Mouse (Mus musculus): ENCODE measurements around the gene D8Ertd738e.
"Not testable (repeated sequence)": the region's sequence is repeated elsewhere in the genome, so short reads cannot be mapped to it uniquely, and the experiment has no call there.

The D8Ertd738e gene

DNA sequence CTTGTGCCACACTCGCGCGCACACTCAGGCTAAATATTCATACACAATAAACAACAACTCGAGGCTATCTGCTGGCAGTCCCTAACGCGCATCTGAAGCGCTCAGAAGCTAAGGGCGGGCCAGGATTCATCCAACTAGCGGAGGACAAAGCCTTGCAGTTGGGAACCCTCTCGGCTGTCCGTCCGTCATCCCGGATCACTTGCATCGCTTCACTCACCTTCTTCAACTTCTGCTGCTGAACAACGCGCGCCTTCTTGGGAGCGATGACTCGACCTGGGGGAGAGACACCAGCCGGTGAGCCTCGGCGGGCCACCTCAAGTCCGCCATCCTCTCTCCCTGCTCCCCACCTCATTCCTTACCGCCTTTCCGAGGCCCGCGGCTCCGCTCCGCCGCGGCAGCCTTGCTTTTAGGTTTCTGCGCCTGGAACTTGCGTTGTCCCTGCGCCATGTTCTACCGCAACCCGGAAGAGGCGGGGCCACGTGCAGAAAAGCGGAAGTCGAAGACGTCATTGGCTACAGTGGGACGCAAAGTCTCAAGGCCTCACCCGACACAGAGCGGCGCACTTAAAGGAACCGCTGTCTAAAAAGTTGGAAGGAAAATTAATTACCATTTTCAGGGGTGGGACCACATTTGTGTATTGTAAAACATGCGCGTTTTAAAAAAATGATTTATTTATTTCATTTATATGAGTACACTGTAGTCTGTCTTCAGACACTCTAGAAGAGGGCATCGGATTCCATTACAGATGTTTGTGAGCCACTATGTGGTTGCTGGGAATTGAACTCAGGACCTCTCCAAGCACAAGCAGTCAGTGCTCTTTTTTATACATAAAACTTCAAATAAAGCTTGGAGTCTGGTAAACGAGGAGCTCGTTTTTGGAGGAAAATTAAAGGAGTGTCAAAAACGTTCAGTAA, at the start of gene D8Ertd738e:
Gene D8Ertd738e (minus strand): TSS at position 463 of the 914 bp plus-strand sequence.
- in situ Hi-C loops (cut with MboI; ENCODE audit: low pct_unique_long_range_greater_than_20kb in 1 of 2, low sequenced_read_pairs in 2 of 2, unreplicated experiment in 1 of 2) = no loop called here

DNA sequence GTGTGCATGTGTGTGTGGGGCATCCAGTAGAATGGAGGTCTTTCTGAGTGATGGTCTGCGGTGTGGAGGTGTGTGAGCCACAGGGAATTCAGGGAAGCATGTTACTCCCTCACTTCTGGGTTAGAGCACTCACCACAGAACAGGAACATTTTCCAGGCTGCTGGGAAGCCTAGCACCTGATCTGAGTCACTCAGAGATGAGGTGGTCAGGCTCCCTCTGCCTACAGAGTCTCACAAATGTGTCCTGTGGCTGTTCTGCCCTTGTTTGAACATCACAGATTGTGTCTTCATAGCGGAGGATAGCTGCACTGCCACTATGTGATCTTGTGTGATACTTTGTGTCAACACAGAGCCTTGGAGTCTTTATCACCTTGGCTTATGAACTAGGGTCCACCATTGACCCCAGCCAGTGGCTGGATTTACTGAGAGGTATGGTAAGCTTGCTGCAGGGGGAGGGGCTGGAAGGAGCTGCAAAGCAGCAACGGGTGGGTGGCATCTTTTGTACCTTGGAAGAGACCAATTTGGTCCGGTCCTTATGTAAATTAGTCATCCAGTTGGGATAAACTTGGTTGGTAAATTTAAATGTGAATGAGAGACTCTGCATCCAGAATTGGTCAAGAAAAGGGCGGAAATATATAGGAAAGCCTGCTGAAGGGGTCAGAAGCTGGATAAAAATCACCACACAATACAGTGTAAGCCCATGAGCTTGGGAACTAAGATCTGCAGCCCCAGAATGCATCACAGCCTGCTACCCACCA, 47.7 kb upstream of the D8Ertd738e start:
- in situ Hi-C loops (cut with MboI; ENCODE audit: low pct_unique_long_range_greater_than_20kb in 1 of 2, low sequenced_read_pairs in 2 of 2, unreplicated experiment in 1 of 2) = no loop called here

DNA sequence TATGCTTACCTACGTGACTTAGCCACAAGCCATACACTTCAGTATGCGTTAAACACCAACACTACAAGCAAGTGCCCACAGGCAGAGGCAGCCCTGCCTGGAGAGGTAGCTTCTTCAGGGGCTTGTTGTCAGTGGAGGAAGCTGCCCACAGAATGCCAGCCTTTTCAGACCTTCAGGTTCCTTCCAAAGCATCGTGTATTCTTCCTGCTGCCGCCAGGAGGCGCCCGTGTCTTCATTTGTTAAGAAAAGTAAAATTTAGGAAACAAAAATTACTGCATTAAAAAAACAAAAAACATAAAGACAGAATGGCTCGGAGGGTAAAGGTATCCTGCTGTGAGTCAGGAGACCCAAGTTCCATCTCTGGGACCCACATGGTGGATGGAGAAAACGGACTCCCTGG, 42.2 kb upstream of the D8Ertd738e start:
- in situ Hi-C loops (cut with MboI; ENCODE audit: low pct_unique_long_range_greater_than_20kb in 1 of 2, low sequenced_read_pairs in 2 of 2, unreplicated experiment in 1 of 2) = loop anchor here (5.0 kb wide), 2 partner anchors 66 to 71 kb away; no protein-coding TSS in a partner anchor

DNA sequence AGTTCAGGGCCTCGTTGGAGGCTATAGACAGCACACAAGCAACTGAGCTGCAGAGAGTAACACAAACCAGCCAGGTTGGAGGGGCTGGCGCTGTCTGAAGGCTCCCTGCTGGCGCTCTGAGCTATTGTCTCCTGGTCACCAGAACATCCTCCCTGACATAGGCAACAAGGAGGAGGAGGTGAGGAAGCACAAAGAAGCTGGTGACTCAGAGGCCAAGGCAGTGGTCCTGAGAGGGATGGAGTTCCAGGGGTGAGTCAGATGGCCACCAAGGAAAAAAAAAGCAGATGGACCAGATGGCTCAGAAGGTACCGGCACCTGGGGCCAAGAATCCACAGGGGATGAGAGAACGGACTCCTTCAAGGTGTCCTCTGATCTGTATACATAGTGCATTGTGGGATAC, 41.6 kb upstream of the D8Ertd738e start:
- in situ Hi-C loops (cut with MboI; ENCODE audit: low pct_unique_long_range_greater_than_20kb in 1 of 2, low sequenced_read_pairs in 2 of 2, unreplicated experiment in 1 of 2) = loop anchor here (5.0 kb wide), 2 partner anchors 66 to 71 kb away; no protein-coding TSS in a partner anchor

DNA sequence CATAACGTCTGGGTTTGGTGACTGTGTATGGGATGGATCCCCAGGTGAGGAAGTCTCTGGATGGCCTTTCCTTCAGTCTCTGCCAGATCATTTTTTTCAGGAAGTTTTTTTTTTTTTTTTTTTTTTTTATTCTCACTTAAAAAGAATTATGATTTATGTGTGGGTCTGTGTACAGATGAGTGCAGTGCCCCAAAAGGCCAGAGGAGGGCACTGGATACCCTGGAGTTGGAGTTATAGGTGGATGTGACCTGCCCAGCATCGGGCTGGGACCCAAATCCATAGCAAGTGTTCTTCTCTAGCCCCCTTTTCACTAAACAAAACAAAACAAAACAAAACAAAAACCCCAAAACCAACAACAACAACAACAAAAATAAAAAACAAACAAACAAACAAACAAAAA, 39.4 kb upstream of the D8Ertd738e start:
- in situ Hi-C loops (cut with MboI; ENCODE audit: low pct_unique_long_range_greater_than_20kb in 1 of 2, low sequenced_read_pairs in 2 of 2, unreplicated experiment in 1 of 2) = no loop called here

DNA sequence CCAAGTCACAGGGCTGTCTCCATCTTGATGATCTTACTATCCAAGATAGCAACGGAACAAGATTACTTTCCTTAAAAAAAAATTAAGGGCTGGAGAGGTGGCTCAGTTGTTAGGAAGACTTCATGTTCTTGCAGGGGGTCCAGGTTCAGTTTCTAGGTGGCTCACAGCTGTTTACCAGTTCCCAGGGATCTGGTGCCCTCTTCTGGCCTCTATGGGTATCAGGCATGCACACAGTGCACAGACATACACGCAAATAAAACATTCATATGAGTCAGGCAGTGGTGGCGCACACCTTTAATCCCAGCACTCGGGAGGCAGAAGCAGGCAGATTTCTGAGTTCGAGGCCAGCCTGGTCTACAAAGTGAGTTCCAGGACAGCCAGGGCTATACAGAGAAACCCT, 36.1 kb upstream of the D8Ertd738e start:
- in situ Hi-C loops (cut with MboI; ENCODE audit: low pct_unique_long_range_greater_than_20kb in 1 of 2, low sequenced_read_pairs in 2 of 2, unreplicated experiment in 1 of 2) = not testable (repeated sequence)

DNA sequence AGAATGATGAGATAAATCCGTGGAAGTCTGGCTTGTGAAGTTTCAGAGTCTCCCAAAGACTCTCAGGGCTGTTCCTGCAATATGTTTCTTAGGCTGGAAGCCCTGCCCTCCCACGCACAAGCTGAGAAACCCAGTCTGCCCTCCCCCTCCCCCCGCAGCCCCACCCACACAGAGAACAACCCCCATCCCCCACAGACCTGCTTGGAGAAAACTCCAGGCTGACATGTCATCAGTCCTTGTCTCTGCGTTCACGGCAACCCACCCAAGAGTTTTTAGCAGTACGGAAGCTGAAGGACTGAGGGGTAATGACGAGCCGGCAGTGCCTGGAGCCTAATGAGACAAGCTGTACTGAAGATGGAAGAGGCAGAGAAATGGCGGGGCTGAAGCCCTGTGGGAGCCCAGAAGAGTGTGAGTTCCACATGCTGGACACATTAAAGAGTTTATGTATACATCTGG, 35.1 kb upstream of the D8Ertd738e start:
- in situ Hi-C loops (cut with MboI; ENCODE audit: low pct_unique_long_range_greater_than_20kb in 1 of 2, low sequenced_read_pairs in 2 of 2, unreplicated experiment in 1 of 2) = no loop called here

DNA sequence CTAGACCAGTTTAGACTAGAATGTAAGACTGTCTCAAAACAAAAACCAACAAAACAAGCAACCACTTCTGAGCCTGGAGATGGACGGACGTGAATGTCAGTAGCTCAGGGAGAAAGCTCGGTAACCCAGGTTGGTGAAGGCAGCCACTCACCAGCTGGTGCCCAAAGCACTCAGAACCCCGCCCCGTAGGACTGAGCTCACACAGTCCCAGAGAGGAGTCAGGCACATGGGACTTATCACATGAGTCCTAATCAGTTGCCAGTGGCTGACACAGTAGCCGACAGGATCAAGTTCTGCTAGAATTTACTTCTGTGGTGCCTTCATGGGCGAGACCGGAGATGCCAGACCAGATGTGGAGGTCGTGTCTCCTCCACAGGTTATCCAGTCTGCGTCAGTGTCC, 31.3 kb upstream of the D8Ertd738e start:
- in situ Hi-C loops (cut with MboI; ENCODE audit: low pct_unique_long_range_greater_than_20kb in 1 of 2, low sequenced_read_pairs in 2 of 2, unreplicated experiment in 1 of 2) = no loop called here

DNA sequence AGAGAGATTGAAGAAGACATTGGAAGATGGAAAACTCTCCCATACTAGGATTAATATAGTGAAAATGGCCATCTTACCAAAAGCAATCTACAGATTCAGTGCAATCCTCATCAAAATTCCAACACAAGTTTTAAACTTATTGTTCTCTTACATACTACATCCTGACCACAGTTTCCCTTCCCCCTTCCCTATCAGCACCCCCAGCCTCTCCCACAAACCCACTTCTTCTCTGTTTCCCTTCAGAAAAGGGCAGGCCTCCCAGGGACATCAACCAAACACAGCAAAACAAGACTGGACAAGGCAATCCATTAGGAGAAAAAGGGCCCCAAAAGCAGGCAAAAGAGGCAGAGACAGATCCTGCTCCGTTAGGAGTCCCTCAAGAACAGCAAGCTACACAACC, 26.9 kb upstream of the D8Ertd738e start:
- in situ Hi-C loops (cut with MboI; ENCODE audit: low pct_unique_long_range_greater_than_20kb in 1 of 2, low sequenced_read_pairs in 2 of 2, unreplicated experiment in 1 of 2) = no loop called here

DNA sequence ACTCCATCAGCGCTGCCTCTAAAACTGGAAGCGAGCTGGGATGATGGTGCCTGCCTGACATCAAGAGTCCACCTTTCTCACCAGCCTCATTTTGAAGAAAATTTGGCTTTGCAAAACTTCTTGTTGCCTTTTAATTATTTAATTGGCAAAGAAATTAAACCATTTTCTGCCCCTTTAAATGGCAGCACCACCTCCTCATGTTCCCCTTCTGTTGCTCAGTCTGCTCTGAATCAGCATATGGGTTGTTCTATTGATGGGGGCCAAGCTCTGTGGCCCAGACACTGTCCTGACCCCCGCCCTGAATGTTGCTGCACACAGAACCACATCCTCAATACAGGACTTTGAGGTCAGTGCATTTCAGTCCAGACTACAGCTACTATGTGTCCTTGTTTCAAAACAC, 24.4 kb upstream of the D8Ertd738e start:
- in situ Hi-C loops (cut with MboI; ENCODE audit: low pct_unique_long_range_greater_than_20kb in 1 of 2, low sequenced_read_pairs in 2 of 2, unreplicated experiment in 1 of 2) = no loop called here

DNA sequence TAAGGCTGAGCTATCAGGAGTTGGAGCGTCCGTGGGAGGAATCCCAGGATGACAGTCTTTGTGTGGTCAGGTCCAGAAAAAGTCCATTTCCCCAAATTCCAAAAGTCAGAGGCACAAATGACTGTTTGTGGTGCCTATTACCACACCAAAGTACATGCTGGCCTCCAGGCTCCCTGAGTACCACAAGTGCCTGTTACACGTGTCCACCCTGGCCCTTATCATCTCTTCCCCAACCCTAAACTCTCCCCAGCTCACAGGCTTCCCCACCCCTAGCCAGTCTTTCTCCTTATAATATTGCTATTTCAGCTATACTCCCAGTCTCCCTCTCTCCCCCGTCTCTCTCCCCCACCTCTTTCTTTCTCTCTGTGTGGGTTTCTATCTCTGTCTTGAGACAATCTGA, 22.8 kb upstream of the D8Ertd738e start:
- in situ Hi-C loops (cut with MboI; ENCODE audit: low pct_unique_long_range_greater_than_20kb in 1 of 2, low sequenced_read_pairs in 2 of 2, unreplicated experiment in 1 of 2) = no loop called here

DNA sequence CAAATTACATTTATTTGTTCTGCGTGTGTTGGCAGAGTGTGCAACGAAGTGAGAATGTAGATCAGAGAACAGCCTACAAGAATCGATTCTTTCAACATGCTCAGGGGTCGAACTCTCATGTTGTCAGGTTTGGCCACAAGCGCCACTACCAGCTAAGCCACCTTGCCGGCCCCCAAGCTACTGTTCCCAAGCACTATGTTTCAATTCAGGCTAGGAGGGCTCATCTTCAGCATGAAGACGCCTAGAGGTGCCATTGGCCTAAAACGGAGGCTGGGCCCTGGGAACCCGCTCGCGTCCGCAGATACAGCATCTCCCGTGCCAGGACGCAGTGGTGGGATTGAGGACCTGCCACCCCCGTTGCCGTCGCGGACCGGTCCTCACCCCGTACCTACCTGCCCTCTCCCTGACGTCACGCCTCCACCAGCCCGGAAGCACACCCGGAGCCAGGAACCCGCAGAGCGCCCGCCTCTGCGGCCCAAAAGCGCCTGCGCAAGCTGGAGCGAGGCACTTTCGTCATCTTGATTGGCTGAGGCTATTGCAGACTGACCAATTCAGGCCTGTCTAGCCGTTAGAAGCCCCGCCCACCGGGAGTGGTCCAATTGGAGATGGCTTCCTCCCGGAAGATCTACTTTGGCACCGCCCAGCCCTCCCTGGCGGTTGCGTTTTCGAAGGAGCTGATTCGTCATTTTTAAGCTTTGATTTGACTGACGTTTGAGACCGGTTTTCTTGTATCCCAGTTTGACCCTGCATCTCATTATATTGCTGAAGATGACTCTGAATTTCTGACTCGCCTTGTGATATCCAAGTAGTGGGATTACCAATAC, 20.6 kb upstream of the D8Ertd738e start, which contains the start of gene Ccdc130:
Gene Ccdc130 (minus strand): TSS at position 431 of the 824 bp plus-strand sequence.
- in situ Hi-C loops (cut with MboI; ENCODE audit: low pct_unique_long_range_greater_than_20kb in 1 of 2, low sequenced_read_pairs in 2 of 2, unreplicated experiment in 1 of 2) = no loop called here

DNA sequence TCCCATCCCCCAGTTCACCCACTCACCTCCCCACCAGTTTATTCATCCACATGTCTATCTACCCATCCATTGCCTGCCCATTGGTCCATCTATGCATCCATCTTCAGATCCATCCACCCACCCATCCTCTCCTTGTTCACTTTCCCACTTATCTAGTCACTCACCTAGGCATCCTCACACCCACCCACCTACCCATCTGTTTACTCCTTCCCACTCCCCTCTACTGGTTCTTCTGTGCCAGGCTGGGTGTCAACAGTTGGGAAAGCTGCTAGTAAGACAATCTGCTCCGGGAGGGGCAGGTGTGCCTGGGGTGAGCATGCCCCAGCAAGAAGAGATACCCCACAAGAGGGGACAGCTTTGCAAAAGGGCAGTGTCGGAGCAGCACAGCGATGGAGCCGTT, 11.6 kb upstream of the D8Ertd738e start:
- in situ Hi-C loops (cut with MboI; ENCODE audit: low pct_unique_long_range_greater_than_20kb in 1 of 2, low sequenced_read_pairs in 2 of 2, unreplicated experiment in 1 of 2) = no loop called here

DNA sequence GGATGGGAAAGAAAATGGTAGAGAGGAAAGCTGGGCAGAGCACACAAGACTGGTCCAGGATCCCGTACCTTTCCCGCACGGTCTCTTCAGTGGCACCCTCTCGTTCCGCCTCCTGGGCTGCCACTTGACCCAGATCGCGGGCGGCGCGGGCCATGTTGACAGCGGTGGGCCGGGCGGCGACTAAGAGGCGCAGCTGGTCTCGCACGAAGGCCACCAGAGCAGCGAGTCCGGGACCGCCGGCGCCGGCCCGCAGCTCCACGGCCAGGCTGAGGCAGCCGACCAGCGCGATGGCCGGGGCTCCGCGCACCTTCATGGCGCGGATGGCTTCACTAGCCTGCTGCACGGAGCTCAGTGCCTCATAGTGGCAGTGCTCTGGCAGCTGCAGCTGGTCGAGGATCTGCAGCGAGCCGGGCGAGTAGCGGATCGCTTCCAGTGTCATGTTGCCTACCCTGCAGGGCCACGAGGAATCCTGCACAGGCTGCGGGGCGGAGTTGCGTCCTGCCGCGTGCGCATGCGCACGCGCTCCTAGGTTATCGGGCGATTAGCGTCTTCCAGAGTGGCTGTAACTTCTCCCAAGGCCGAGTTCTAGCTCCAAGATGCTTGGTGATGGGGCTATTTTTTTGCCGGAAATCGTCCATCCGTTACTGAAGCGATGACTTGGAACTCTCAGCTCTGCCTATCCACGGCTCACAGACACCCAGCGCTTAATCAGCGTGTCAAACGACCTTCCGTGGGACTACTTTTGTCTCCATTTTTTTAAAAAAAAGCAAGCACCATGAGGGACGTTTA, 7.5 kb upstream of the D8Ertd738e start, which contains the start of gene Mri1:
Gene Mri1 (minus strand): TSS at position 505 of the 789 bp plus-strand sequence.
- in situ Hi-C loops (cut with MboI; ENCODE audit: low pct_unique_long_range_greater_than_20kb in 1 of 2, low sequenced_read_pairs in 2 of 2, unreplicated experiment in 1 of 2) = no loop called here

DNA sequence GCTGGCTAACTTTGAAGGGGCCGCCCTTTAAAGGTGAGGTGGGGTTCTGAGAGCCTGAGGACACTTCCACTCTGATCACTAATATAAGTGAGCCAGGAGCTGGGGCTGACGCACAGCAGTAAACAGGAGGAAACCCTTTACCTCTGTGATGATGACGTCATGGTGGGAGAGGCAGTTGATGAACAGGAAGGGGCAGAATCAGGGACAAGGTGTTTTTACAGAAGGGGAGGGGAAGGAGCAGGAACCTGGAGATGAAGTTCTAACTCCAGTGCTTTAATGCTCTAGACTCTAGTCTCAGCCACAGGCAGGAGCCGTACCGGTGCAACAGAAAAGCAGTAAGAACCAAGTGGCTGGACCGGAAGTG, 6.9 kb upstream of the D8Ertd738e start:
- in situ Hi-C loops (cut with MboI; ENCODE audit: low pct_unique_long_range_greater_than_20kb in 1 of 2, low sequenced_read_pairs in 2 of 2, unreplicated experiment in 1 of 2) = no loop called here

DNA sequence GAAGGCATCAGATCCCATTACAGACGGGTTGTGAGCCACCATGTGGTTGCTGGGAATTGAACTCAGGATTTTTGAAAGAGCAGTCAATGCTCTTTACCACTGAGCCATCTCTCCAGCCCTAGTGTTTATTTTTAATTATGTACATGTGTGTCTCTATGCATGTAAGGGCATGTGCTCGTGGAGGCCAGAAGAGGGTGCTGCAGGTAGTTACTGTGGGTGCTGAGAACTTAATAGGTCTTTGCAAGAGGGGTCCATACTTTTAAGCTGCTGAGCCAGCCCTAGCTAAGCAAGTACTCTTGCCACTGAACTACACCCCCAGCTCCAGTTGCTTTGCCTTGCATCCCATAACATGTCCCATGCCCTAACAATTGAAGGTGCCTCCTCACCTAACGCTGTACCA, 6.3 kb upstream of the D8Ertd738e start:
- in situ Hi-C loops (cut with MboI; ENCODE audit: low pct_unique_long_range_greater_than_20kb in 1 of 2, low sequenced_read_pairs in 2 of 2, unreplicated experiment in 1 of 2) = no loop called here

DNA sequence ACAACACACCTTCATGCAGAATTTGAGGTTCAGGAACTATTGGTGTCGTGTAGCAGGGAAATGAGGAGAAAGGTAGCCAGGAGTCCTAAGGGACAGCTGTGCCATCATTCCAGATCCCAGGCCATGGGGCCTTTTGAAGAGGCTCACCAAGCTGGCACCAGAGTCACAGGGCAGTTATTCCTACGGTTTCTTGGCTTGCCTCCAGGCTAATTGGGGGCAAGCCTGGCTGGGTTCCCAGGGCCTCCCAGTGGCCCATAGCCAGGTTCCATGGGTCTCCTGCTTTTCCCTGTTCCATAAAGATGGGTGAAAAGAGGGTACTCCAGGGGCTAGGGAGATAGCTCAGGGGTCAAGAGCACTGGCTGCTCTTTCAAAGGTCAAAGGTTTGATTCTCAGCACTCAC, 7.7 kb downstream of the D8Ertd738e start:
- in situ Hi-C loops (cut with MboI; ENCODE audit: low pct_unique_long_range_greater_than_20kb in 1 of 2, low sequenced_read_pairs in 2 of 2, unreplicated experiment in 1 of 2) = no loop called here

DNA sequence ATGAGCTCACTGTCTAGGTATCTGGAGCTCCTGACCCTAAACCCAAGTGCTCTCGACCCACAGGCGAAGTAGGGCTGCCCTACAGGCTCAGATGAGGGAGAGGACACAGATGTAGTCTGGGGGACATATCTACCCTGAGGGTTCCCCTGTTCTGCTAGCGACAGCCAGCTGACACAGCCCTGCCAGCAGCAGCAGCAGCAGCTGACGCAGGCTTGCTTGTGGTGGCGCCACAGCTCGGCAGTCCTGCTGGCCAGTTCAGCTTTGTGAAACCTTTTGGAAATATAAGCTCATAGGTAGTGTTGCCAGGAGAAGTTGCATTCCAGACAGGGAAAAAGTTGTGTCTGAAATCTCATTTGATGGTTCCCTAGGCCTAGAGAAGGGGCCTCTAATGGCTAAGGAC, 8.4 kb downstream of the D8Ertd738e start:
- in situ Hi-C loops (cut with MboI; ENCODE audit: low pct_unique_long_range_greater_than_20kb in 1 of 2, low sequenced_read_pairs in 2 of 2, unreplicated experiment in 1 of 2) = no loop called here

All from mouse embryonic stem cell (cell line).